Mouse (Mus musculus): ENCODE results near the gene Pdik1l. TPM values are rescaled to one million over a fixed set of nuclear protein-coding genes. Genes with fewer than 3 reads are reported as not detected.

The Pdik1l gene
- polyA plus RNA-seq, 1 experiment from 2014 or later = 23.5 TPM

Other genes starting within 250 kb of the Pdik1l start
- not detected in 2 replicates for gene Zfp683, start 234.1 kb downstream of the Pdik1l start, polyA plus RNA-seq (2014; fragmentation: Nextera tagmentation; extraction: Ambion mirVana)
- 1.4 and 1.8 TPM in 2 replicates for gene Crybg2, start 227.1 kb downstream of the Pdik1l start, polyA plus RNA-seq (2014; fragmentation: Nextera tagmentation; extraction: Ambion mirVana)
- gene Cd52, start 192.8 kb downstream of the Pdik1l start, polyA plus RNA-seq (2014; fragmentation: Nextera tagmentation; extraction: Ambion mirVana) = 4.5 and 5.1 TPM in 2 replicates
- gene Ubxn11, start 185.3 kb downstream of the Pdik1l start, polyA plus RNA-seq (2014; fragmentation: Nextera tagmentation; extraction: Ambion mirVana) = 5.7 and 5.8 TPM in 2 replicates
- 337 and 396 TPM in 2 replicates for gene Sh3bgrl3, start 159.1 kb downstream of the Pdik1l start, polyA plus RNA-seq (2014; fragmentation: Nextera tagmentation; extraction: Ambion mirVana)
- gene Cep85, start 100.8 kb downstream of the Pdik1l start, polyA plus RNA-seq (2014; fragmentation: Nextera tagmentation; extraction: Ambion mirVana) = 27.8 and 27.9 TPM in 2 replicates
- gene Gm7534, start 84.9 kb downstream of the Pdik1l start, polyA plus RNA-seq (2014; fragmentation: Nextera tagmentation; extraction: Ambion mirVana) = 0.06 TPM in 1 of 2 replicates, not detected in the other
- not detected in 2 replicates for gene Catsper4, start 60.5 kb downstream of the Pdik1l start, polyA plus RNA-seq (2014; fragmentation: Nextera tagmentation; extraction: Ambion mirVana)
- gene Cnksr1, start 49.5 kb downstream of the Pdik1l start, polyA plus RNA-seq (2014; fragmentation: Nextera tagmentation; extraction: Ambion mirVana) = 0.14 and 0.28 TPM in 2 replicates
- gene E130218I03Rik, start 44.2 kb downstream of the Pdik1l start, polyA plus RNA-seq (2014; fragmentation: Nextera tagmentation; extraction: Ambion mirVana) = 0.20 and 0.32 TPM in 2 replicates
- gene Zfp593, start 42.3 kb downstream of the Pdik1l start, polyA plus RNA-seq (2014; fragmentation: Nextera tagmentation; extraction: Ambion mirVana) = 18.3 and 20.4 TPM in 2 replicates
- 0.42 and 0.56 TPM in 2 replicates for gene Gm30191, start 41.0 kb downstream of the Pdik1l start, polyA plus RNA-seq (2014; fragmentation: Nextera tagmentation; extraction: Ambion mirVana)
- 5.1 and 5.7 TPM in 2 replicates for gene Grrp1, start 33.8 kb downstream of the Pdik1l start, polyA plus RNA-seq (2014; fragmentation: Nextera tagmentation; extraction: Ambion mirVana)
- 0.12 and 0.32 TPM in 2 replicates for gene Trim63, start 27.2 kb upstream of the Pdik1l start, polyA plus RNA-seq (2014; fragmentation: Nextera tagmentation; extraction: Ambion mirVana)
- not detected in 2 replicates for gene Slc30a2, start 55.3 kb upstream of the Pdik1l start, polyA plus RNA-seq (2014; fragmentation: Nextera tagmentation; extraction: Ambion mirVana)
- gene Extl1, start 96.0 kb upstream of the Pdik1l start, polyA plus RNA-seq (2014; fragmentation: Nextera tagmentation; extraction: Ambion mirVana) = 0.18 and 0.26 TPM in 2 replicates
- 7.9 and 10.2 TPM in 2 replicates for gene Pafah2, start 108.4 kb upstream of the Pdik1l start, polyA plus RNA-seq (2014; fragmentation: Nextera tagmentation; extraction: Ambion mirVana)
- gene Stmn1, start 180.4 kb upstream of the Pdik1l start, polyA plus RNA-seq (2014; fragmentation: Nextera tagmentation; extraction: Ambion mirVana) = 4,486 and 4,492 TPM in 2 replicates
- gene Paqr7, start 208.8 kb upstream of the Pdik1l start, polyA plus RNA-seq (2014; fragmentation: Nextera tagmentation; extraction: Ambion mirVana) = 1.7 and 2.5 TPM in 2 replicates
- 4.4 and 6.1 TPM in 2 replicates for gene Aunip, start 223.1 kb upstream of the Pdik1l start, polyA plus RNA-seq (2014; fragmentation: Nextera tagmentation; extraction: Ambion mirVana)
- gene Mtfr1l, start 247.5 kb upstream of the Pdik1l start, polyA plus RNA-seq (2014; fragmentation: Nextera tagmentation; extraction: Ambion mirVana) = 136 and 138 TPM in 2 replicates